Mouse (Mus musculus): Measurements from ENCODE around the gene Slc48a1. TPM values are rescaled to one million over a fixed set of nuclear protein-coding genes. Genes with fewer than 3 reads are reported as not detected.
A peak's percentile ranks its signal among the peaks of the same experiment; 100 is the strongest.

Slc48a1 gene
- polyA plus RNA-seq, 1 experiment from 2014 or later = 46.8 TPM

DNA sequence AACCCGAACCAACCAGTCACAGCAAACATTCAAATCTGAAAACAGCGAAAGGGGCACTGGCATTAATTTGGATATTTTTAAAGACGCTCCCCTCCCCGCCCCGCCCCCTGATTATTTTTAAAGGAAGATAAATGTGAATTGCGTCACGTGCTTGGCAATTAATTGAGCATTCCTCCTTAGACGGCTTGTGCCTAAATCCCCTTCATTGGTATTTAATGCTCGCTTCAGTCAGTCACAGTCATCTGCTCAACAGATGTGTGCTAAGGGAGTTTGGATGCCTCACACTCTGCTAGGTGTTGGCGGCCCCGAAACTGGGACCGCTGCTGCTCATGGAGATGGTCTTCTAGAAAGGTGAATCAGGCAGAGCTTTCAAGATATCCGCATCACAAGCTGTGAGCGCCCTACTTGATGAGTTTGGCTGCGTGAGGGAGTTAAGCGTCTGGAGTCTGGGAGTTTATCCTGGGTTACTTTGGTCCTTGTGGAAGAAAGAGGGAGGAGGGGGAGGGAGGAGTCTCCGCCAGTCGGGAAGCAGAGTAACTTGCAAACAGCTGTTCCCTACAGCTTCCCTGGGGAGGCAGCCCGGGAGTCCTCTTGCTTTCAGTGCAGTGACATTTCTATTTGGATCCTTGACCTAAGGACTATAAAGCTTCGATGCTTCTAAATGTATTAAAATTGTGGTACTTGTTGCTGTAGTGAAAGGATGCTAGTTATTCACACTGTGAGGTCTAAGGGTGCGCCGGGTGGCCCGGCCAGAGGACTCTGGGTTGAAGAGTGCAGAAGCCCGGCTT is 3.8 kb downstream of the Slc48a1 start:
- Histone ChIP-seq H3K27me3 (ENCODE audit: control insufficient read depth, insufficient read depth, low read depth, low read length) (no peaks in the 10 kb centered on the region), H3K4me3 (ENCODE audit: low read length) (peak overlapping the region; percentile 33), H3K36me3 (ENCODE audit: control insufficient read depth, insufficient read depth, low read length) (no peaks in the 10 kb centered on the region), H3K9me3 (ENCODE audit: control insufficient read depth, low read length) (no peaks in the 10 kb centered on the region), H3K27ac (ENCODE audit: low read length) (peak overlapping the region; percentile 44; the same call in 1 of the 2 replicates), H3K4me1 (replicated peaks; ENCODE audit: control insufficient read depth, insufficient read depth, low read length) (peaks cover 29% of the 10 kb centered on the region), H3K9ac (ENCODE audit: low read length) (peak overlapping the region; percentile 45; the same call in 1 of the 2 replicates), H3K4me2 (ENCODE audit: low read depth, low read length) (peak overlapping the region; percentile 52)
- 10% methylated on average over 24 of the region's 24 CpGs for WGBS
- 0 out of 2 replicates have a peak, but pooled peaks have one; percentile 13 for ATAC-seq (ENCODE audit: low read depth)

DNA sequence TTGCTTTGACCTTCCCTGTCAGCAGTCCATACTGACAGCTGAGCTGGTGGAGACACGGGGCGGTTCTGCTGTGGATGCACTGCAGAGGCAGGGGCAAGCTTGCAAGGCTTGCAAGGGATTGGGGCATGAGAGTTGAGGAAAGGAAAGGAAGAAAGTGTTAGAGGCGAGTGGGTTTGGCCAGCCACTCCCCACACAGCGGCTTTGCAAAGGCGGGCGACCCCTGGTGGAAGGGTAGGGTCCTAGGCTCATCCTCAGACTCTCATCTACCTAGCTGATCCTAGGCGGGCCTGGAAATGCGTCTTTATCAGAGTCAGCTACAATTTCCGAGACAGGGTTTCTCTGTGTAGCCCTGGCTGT is 4.4 kb downstream of the Slc48a1 start:
- H3K9me3 ChIP-seq (ENCODE audit: control insufficient read depth, low read length) = no peaks in the 10 kb centered on the region
- H3K9ac ChIP-seq (ENCODE audit: low read length) = peak overlapping the region; percentile 45; the same call in 1 of the 2 replicates
- H3K4me2 ChIP-seq (ENCODE audit: low read depth, low read length) = peak overlapping the region; percentile 52
- H3K27ac ChIP-seq (ENCODE audit: low read length) = peak overlapping the region; percentile 44; the same call in 1 of the 2 replicates
- peak; percentile 41; the same call in 1 of the 2 replicates for ATAC-seq (ENCODE audit: low read depth)
- peak overlapping the region; percentile 33 for H3K4me3 ChIP-seq (ENCODE audit: low read length)
- H3K27me3 ChIP-seq (ENCODE audit: control insufficient read depth, insufficient read depth, low read depth, low read length) = no peaks in the 10 kb centered on the region
- peaks cover 35% of the 10 kb centered on the region for H3K4me1 ChIP-seq (replicated peaks; ENCODE audit: control insufficient read depth, insufficient read depth, low read length)
- WGBS = 6% methylated on average over 9 of the region's 9 CpGs
- H3K36me3 ChIP-seq (ENCODE audit: control insufficient read depth, insufficient read depth, low read length) = no peaks in the 10 kb centered on the region

DNA sequence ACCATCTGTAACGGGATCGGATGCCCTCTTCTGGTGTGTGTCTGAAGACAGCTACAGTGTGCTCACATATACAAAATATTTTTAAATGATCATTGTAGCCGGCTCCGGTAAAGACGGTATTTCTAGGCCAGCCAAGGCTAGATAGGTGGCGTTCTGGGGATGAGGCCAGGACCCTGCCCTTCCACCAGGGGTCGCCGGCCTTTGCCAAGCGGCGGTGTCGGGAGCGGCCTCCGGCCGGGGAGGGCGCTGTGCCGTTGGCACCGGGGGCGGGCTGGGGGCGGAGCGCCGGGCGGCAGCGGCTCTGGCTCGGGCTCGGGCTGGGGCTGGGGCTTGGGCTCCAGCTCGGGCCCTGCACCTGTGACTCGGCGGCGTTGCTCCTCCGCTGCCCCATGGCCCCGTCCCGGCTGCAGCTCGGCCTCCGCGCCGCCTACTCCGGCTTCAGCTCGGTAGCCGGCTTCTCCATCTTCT is 5.8 kb downstream of the Slc48a1 start:
- H3K36me3 ChIP-seq (ENCODE audit: control insufficient read depth, insufficient read depth, low read length) = no peaks in the 10 kb centered on the region
- peak overlapping the region; percentile 88 for H3K9ac ChIP-seq (ENCODE audit: low read length)
- H3K4me2 ChIP-seq (ENCODE audit: low read depth, low read length) = peak overlapping the region; percentile 89
- peak overlapping the region; percentile 48 for H3K27ac ChIP-seq (ENCODE audit: low read length)
- no peaks in the 10 kb centered on the region for H3K9me3 ChIP-seq (ENCODE audit: control insufficient read depth, low read length)
- 2% methylated on average over 39 of the region's 39 CpGs for WGBS
- peak; percentile 86 for ATAC-seq (ENCODE audit: low read depth)
- peaks cover 38% of the 10 kb centered on the region for H3K4me1 ChIP-seq (replicated peaks; ENCODE audit: control insufficient read depth, insufficient read depth, low read length)
- no peaks in the 10 kb centered on the region for H3K27me3 ChIP-seq (ENCODE audit: control insufficient read depth, insufficient read depth, low read depth, low read length)
- H3K4me3 ChIP-seq (ENCODE audit: low read length) = peak overlapping the region; percentile 75

DNA sequence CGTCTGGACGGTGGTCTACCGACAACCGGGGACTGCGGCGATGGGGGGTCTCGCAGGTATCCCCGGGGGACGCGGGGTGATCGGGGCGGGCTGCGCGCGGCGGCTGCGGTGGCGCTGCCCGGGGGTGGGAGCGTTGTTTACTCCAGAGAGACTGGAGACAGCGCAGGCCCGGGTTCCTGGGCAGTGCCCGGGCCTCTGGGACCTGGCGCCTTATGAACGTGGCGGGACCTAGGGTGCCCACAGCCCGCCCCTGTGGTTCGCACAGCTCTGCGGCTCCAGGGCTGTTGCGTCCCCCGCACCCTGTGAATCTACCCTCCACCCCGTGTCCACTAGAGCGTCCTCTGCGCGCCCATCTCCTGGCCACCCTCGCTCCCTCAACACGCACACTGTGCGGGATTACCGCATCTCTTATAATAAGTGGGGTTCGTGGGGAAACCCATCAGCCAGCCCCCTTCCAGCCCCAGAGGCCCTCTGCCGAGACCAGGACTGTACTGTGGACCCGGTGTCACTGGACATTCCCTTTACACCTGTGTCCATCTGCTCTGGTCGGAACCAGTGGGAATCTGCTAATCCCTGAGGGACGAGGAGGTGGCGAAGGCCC is 6.3 kb downstream of the Slc48a1 start:
- 5% methylated on average over 44 of the region's 45 CpGs for WGBS
- H3K4me3 ChIP-seq (ENCODE audit: low read length) = peak overlapping the region; percentile 75
- H3K4me1 ChIP-seq (replicated peaks; ENCODE audit: control insufficient read depth, insufficient read depth, low read length) = peaks cover 38% of the 10 kb centered on the region
- peak overlapping the region; percentile 48 for H3K27ac ChIP-seq (ENCODE audit: low read length)
- no peaks in the 10 kb centered on the region for H3K36me3 ChIP-seq (ENCODE audit: control insufficient read depth, insufficient read depth, low read length)
- peak overlapping the region; percentile 89 for H3K4me2 ChIP-seq (ENCODE audit: low read depth, low read length)
- ATAC-seq (ENCODE audit: low read depth) = peak; percentile 53
- H3K9me3 ChIP-seq (ENCODE audit: control insufficient read depth, low read length) = no peaks in the 10 kb centered on the region
- H3K9ac ChIP-seq (ENCODE audit: low read length) = peak overlapping the region; percentile 88
- no peaks in the 10 kb centered on the region for H3K27me3 ChIP-seq (ENCODE audit: control insufficient read depth, insufficient read depth, low read depth, low read length)

DNA sequence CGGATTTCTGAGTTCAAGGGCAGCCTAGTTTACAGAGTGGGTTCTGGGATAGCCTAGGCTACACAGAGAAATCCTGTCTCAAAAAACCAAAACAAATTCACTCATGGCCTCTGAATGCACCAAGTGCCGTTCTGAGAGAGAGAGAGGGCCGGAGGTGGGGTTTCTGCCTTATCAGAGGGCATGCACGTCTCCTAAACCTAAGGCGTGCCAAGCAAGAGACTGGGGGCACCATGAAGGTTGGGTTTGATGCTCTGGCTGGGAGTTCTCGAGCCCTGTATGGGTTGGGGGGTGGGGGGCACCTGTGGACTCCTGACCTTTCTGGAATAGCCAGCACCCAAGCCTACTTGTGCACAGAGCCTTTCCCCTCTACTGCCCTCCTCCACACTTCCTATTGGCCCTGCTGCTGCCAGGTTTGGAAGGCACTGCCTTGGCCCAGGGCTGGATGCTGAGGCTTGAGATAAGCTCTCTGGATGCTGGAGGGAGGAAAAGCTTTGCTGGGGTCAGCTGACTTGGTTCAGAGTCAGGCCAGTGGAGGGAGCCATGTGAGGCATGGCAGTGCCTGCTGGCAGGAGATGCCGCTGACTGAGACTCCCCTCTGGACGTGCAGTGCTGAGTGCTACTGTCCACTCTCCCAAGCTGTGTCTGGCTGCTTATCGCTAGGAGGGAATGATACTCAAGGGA is 7.6 kb downstream of the Slc48a1 start:
- WGBS = 78% methylated on average over 9 of the region's 9 CpGs
- H3K4me1 ChIP-seq (replicated peaks; ENCODE audit: control insufficient read depth, insufficient read depth, low read length) = peaks cover 34% of the 10 kb centered on the region

DNA sequence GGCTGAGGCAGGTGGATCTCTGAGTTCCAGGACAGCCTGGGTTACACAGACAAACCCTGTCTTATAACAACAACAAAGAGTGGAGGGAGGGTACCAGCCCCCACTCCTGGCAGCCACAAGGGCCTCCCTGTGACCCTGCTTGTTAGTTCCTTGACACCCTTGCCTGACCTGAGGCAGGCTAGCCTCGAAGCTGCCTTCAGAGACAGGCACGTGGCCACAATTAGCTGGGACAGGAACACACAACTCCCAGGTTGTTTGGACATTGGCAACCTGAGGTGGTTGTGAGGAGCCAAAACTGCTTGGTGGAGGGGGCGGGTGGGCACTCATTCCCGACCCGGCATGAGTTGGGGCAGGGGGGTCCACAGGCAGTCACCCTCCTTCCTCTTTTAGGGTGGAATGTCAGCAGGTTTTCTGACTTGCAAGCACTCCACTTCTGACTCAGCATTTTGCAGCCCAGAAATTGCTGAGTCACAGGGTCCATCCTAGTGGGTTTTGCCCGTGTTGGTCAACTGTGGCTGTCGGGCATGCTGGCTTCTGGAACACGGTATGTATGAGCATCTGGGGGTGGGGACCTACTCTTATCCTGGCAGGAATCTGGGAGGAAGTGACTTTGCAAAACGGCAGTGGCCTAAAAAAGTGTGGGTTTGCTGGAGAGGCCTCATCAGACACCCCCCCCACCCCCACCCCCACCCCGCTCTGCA is 8.2 kb downstream of the Slc48a1 start:
- H3K27me3 ChIP-seq (ENCODE audit: control insufficient read depth, insufficient read depth, low read depth, low read length) = no peaks in the 10 kb centered on the region
- H3K4me2 ChIP-seq (ENCODE audit: low read depth, low read length) = no peak overlapping the region
- H3K27ac ChIP-seq (ENCODE audit: low read length) = no peak overlapping the region
- H3K9me3 ChIP-seq (ENCODE audit: control insufficient read depth, low read length) = no peaks in the 10 kb centered on the region
- WGBS = 60% methylated on average over 10 of the region's 10 CpGs
- peaks cover 31% of the 10 kb centered on the region for H3K4me1 ChIP-seq (replicated peaks; ENCODE audit: control insufficient read depth, insufficient read depth, low read length)
- no peak for ATAC-seq (ENCODE audit: low read depth)
- no peak overlapping the region for H3K4me3 ChIP-seq (ENCODE audit: low read length)
- no peak overlapping the region for H3K9ac ChIP-seq (ENCODE audit: low read length)
- H3K36me3 ChIP-seq (ENCODE audit: control insufficient read depth, insufficient read depth, low read length) = no peaks in the 10 kb centered on the region

More for the DNA sequence above, 7.6 kb downstream of the Slc48a1 start:
- Histone ChIP-seq H3K4me3 (ENCODE audit: low read length) (no peak overlapping the region), H3K36me3 (ENCODE audit: control insufficient read depth, insufficient read depth, low read length) (no peaks in the 10 kb centered on the region), H3K9ac (ENCODE audit: low read length) (no peak overlapping the region), H3K9me3 (ENCODE audit: control insufficient read depth, low read length) (no peaks in the 10 kb centered on the region), H3K4me2 (ENCODE audit: low read depth, low read length) (no peak overlapping the region), H3K27ac (ENCODE audit: low read length) (no peak overlapping the region), H3K27me3 (ENCODE audit: control insufficient read depth, insufficient read depth, low read depth, low read length) (no peaks in the 10 kb centered on the region)
- no peak for ATAC-seq (ENCODE audit: low read depth)

DNA sequence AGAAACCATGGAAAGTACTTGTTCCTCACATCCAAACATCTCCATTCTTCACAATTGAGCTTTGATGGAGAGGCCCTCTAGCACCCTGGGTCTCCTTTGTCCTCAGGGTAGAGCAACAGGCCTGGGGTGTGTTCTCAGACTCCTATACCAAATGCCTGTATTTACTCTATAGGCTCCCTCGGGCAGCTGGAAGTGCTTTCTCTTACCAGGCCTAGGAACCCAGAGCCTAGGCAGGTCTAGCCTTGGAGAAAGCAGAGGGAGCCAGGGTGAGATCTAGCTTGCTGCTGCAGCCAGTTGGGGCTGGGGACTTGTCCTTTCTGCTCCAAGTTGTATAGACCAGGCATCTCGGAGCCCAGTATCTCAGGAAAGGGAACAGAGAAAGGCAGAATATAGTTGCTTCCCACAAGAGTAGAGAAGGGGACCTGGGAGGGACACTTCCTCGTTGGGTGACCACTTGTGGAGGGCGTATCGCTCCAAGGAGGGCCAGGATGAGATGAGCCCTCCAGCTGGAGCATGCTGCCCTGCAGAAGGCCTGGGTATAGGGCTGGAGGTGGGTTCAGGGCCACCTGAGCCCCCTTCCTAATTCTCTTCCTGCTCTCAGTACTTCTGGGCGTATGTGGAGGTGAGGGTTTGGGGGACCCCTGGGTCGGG is 9.0 kb downstream of the Slc48a1 start:
- ATAC-seq (ENCODE audit: low read depth) = no peak
- 72% methylated on average over 7 of the region's 7 CpGs for WGBS
- H3K9ac ChIP-seq (ENCODE audit: low read length) = peak overlapping the region; percentile 2; the same call in 1 of the 2 replicates
- no peak overlapping the region for H3K4me2 ChIP-seq (ENCODE audit: low read depth, low read length)
- peaks cover 26% of the 10 kb centered on the region for H3K4me1 ChIP-seq (replicated peaks; ENCODE audit: control insufficient read depth, insufficient read depth, low read length)
- no peak overlapping the region for H3K4me3 ChIP-seq (ENCODE audit: low read length)
- H3K9me3 ChIP-seq (ENCODE audit: control insufficient read depth, low read length) = no peaks in the 10 kb centered on the region
- H3K36me3 ChIP-seq (ENCODE audit: control insufficient read depth, insufficient read depth, low read length) = no peaks in the 10 kb centered on the region
- no peak overlapping the region for H3K27ac ChIP-seq (ENCODE audit: low read length)
- no peaks in the 10 kb centered on the region for H3K27me3 ChIP-seq (ENCODE audit: control insufficient read depth, insufficient read depth, low read depth, low read length)

DNA sequence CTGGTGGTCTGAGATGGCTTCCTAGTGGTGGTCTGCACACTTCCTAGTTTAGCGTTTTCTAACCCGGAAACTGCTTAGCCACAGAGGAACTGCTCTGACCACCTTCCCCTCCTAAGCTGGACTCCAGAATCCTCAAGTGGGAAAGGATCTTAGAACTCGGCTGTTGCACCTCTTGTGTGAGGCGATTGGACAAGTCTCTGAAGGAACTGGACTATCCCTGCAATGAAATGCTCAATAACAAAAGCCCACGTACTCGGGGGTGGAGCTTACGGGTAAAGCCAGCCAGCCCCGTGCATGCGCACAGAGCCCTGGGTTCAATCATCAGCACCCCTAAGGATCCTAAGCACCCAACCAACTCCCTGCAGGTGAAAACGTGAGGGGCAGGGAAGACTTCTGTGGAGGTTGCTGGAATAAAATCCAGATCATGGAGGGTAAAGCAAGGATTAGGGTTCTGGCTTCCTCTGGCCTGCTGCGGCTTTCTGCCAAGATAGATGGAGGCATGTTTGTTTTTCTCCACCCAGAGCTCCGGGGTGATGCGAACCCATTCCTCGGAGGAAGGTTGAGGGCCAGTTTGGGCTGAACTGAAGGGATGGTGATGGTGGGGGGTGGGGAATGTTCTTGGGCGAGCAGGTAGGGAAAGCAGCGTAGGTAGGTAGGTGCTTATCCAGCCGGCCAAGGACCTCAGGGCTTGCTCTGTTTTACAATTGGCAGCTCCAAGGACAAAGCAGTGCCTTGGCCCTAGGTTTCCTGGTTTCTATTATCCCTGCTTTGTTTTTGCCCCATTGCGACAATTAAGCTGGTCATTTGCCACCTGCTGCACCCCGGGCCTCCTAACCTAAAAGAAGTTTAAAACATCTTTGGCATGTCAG is 9.7 kb downstream of the Slc48a1 start:
- H3K27me3 ChIP-seq (ENCODE audit: control insufficient read depth, insufficient read depth, low read depth, low read length) = no peaks in the 10 kb centered on the region
- no peak overlapping the region for H3K4me2 ChIP-seq (ENCODE audit: low read depth, low read length)
- no peaks in the 10 kb centered on the region for H3K9me3 ChIP-seq (ENCODE audit: control insufficient read depth, low read length)
- no peak overlapping the region for H3K4me3 ChIP-seq (ENCODE audit: low read length)
- no peak for ATAC-seq (ENCODE audit: low read depth)
- H3K9ac ChIP-seq (ENCODE audit: low read length) = no peak overlapping the region
- no peaks in the 10 kb centered on the region for H3K36me3 ChIP-seq (ENCODE audit: control insufficient read depth, insufficient read depth, low read length)
- H3K27ac ChIP-seq (ENCODE audit: low read length) = no peak overlapping the region
- peaks cover 22% of the 10 kb centered on the region for H3K4me1 ChIP-seq (replicated peaks; ENCODE audit: control insufficient read depth, insufficient read depth, low read length)
- WGBS = 65% methylated on average over 19 of the region's 19 CpGs
